Mouse (Mus musculus): ENCODE measurements around the gene Hsd3b6. TPM values are rescaled to one million over a fixed set of nuclear protein-coding genes. Genes with fewer than 3 reads are reported as not detected.

The Hsd3b6 gene
- total and polyA plus RNA-seq, 3 experiments, result not detected

Other genes starting within 250 kb of the Hsd3b6 start
- not detected in 2 replicates for gene Gm10681, start 225.6 kb downstream of the Hsd3b6 start, total RNA-seq (2012; rRNA removed)
- gene Gm10681, start 225.6 kb downstream of the Hsd3b6 start, polyA plus RNA-seq (2012; ENCODE audit: insufficient read depth in 1 of 2, insufficient read length in 2 of 2, low read depth in 1 of 2, low replicate concordance in 2 of 2, missing spikeins in 1 of 2), result not detected
- not detected in 2 replicates for gene Hsd3b5, start 184.2 kb downstream of the Hsd3b6 start, total RNA-seq (2012; rRNA removed)
- gene Hsd3b5, start 184.2 kb downstream of the Hsd3b6 start, polyA plus RNA-seq (2012; ENCODE audit: insufficient read depth in 1 of 2, insufficient read length in 2 of 2, low read depth in 1 of 2, low replicate concordance in 2 of 2, missing spikeins in 1 of 2), result not detected
- gene Hsd3b2, start 89.9 kb downstream of the Hsd3b6 start, total RNA-seq (2012; rRNA removed), result not detected in 2 replicates
- gene Hsd3b2, start 89.9 kb downstream of the Hsd3b6 start, polyA plus RNA-seq (2012; ENCODE audit: insufficient read depth in 1 of 2, insufficient read length in 2 of 2, low read depth in 1 of 2, low replicate concordance in 2 of 2, missing spikeins in 1 of 2), result not detected
- not detected in 2 replicates for gene Hsd3b3, start 51.3 kb downstream of the Hsd3b6 start, total RNA-seq (2012; rRNA removed)
- not detected for gene Hsd3b3, start 51.3 kb downstream of the Hsd3b6 start, polyA plus RNA-seq (2012; ENCODE audit: insufficient read depth in 1 of 2, insufficient read length in 2 of 2, low read depth in 1 of 2, low replicate concordance in 2 of 2, missing spikeins in 1 of 2)
- gene Hsd3b1, start 45.4 kb upstream of the Hsd3b6 start, total RNA-seq (2012; rRNA removed), result 0.10 TPM in 1 of 2 replicates, not detected in the other
- gene Hsd3b1, start 45.4 kb upstream of the Hsd3b6 start, polyA plus RNA-seq (2012; ENCODE audit: insufficient read depth in 1 of 2, insufficient read length in 2 of 2, low read depth in 1 of 2, low replicate concordance in 2 of 2, missing spikeins in 1 of 2), result under 1 TPM in 1 of 2 experiments, not detected in 1; 0.04 TPM
- gene Hao2, start 78.8 kb upstream of the Hsd3b6 start, total RNA-seq (2012; rRNA removed), result not detected in 2 replicates
- not detected for gene Hao2, start 78.8 kb upstream of the Hsd3b6 start, polyA plus RNA-seq (2012; ENCODE audit: insufficient read depth in 1 of 2, insufficient read length in 2 of 2, low read depth in 1 of 2, low replicate concordance in 2 of 2, missing spikeins in 1 of 2)

Measured in MEL (cell line).